Mouse (Mus musculus) embryonic facial prominence, embryonic 15.5 days (tissue): ENCODE data around the gene Shroom3. TPM values are rescaled to one million over a fixed set of nuclear protein-coding genes. Genes with fewer than 3 reads are reported as not detected.

Experiments used
- ATAC-seq: fragments of 200-750 bp; cut with Nextera tagmentation; 2 replicates; pipeline ENCODE4 v1.8.0; 2017; ENCODE audit warnings: low read depth, moderate TSS enrichment; ENCODE audit not compliant: insufficient number of reproducible peaks, low FRiP score, low TSS enrichment
- H3K27ac ChIP-seq: fragments of 300-500 bp; sonication (generic); replicated peaks from 2 replicates; pipeline ENCODE4 v1.5.1; 2015; ENCODE audit warnings: mild to moderate bottlenecking, inconsistent platforms
- H3K27me3 ChIP-seq: fragments of 300-500 bp; sonication (generic); 2 replicates; pipeline ENCODE4 v1.6.1; 2015; ENCODE audit warnings: inconsistent platforms
- H3K36me3 ChIP-seq: fragments of 300-500 bp; sonication (generic); 2 replicates; pipeline ENCODE4 v1.6.1; 2015; ENCODE audit warnings: mild to moderate bottlenecking, inconsistent platforms
- H3K4me1 ChIP-seq: fragments of 300-500 bp; sonication (generic); 2 replicates; pipeline ENCODE4 v1.6.1; 2015; ENCODE audit warnings: inconsistent platforms
- H3K4me2 ChIP-seq: fragments of 300-500 bp; sonication (generic); replicated peaks from 2 replicates; pipeline ENCODE4 v1.6.1; 2015; ENCODE audit warnings: mild to moderate bottlenecking, inconsistent platforms
- H3K4me3 ChIP-seq: fragments of 300-500 bp; sonication (generic); replicated peaks from 2 replicates; pipeline ENCODE4 v1.5.1; 2015; ENCODE audit warnings: mild to moderate bottlenecking, inconsistent platforms
- H3K9ac ChIP-seq: fragments of 300-500 bp; sonication (generic); 2 replicates; pipeline ENCODE4 v1.6.1; 2015; ENCODE audit warnings: inconsistent platforms
- H3K9me3 ChIP-seq: fragments of 300-500 bp; sonication (generic); replicated peaks from 2 replicates; pipeline ENCODE4 v1.6.1; 2016; ENCODE audit warnings: inconsistent platforms
- WGBS: fragments of 180-500 bp; shearing (Covaris S2); methylation state at CpG from one replicate; pipeline ENCODE4 v1.1.7; 2015; 5-methylcytosine and 5-hydroxymethylcytosine counted together
- polyA plus RNA-seq: library from polyadenylated mRNA; unstranded; fragments of >200 nt; fragmentation: Nextera tagmentation; extraction: Ambion mirVana; gene quantifications from 2 replicates; pipeline ENCODE4 v1.2.1, GENCODE M21; 2015

Shroom3 gene
- polyA plus RNA-seq, 1 experiment from 2014 or later = 3.9 TPM

GRCm38 (mm10) chr5:92759156-92759745, 76.0 kb downstream of the Shroom3 start:
- no peaks in the 10 kb centered on the region for H3K9me3 ChIP-seq
- WGBS = 82% methylated on average over 6 of the region's 6 CpGs
- H3K9ac ChIP-seq = no peak overlapping the region
- H3K27ac ChIP-seq = no peak overlapping the region
- ATAC-seq = no peak
- no peaks in the 10 kb centered on the region for H3K4me1 ChIP-seq
- no peaks in the 10 kb centered on the region for H3K27me3 ChIP-seq
- no peak overlapping the region for H3K4me2 ChIP-seq
- H3K36me3 ChIP-seq = no peaks in the 10 kb centered on the region
- H3K4me3 ChIP-seq = no peak overlapping the region

- ATAC-seq = no peak
- no peak overlapping the region for H3K27ac ChIP-seq
- H3K36me3 ChIP-seq = no peaks in the 10 kb centered on the region
- H3K27me3 ChIP-seq = no peaks in the 10 kb centered on the region
- WGBS = 87% methylated on average over 7 of the region's 7 CpGs
- no peak overlapping the region for H3K4me3 ChIP-seq
- no peak overlapping the region for H3K9ac ChIP-seq
- no peak overlapping the region for H3K4me2 ChIP-seq
- H3K9me3 ChIP-seq = no peaks in the 10 kb centered on the region
- H3K4me1 ChIP-seq = no peaks in the 10 kb centered on the region
These were observed 77.3 kb downstream of the Shroom3 start for GRCm38 (mm10) chr5:92760542-92760941.

GRCm38 (mm10) chr5:92761615-92762353, 78.5 kb downstream of the Shroom3 start:
- ATAC-seq = no peak
- Histone ChIP-seq H3K4me1 (no peaks in the 10 kb centered on the region), H3K9me3 (no peaks in the 10 kb centered on the region), H3K4me3 (no peak overlapping the region), H3K36me3 (no peaks in the 10 kb centered on the region), H3K4me2 (no peak overlapping the region), H3K27me3 (no peaks in the 10 kb centered on the region), H3K9ac (no peak overlapping the region), H3K27ac (no peak overlapping the region)
- WGBS = 79% methylated on average over 9 of the region's 9 CpGs

GRCm38 (mm10) chr5:92762425-92762824, 79.2 kb downstream of the Shroom3 start:
- ATAC-seq = no peak
- Histone ChIP-seq H3K4me3 (no peak overlapping the region), H3K27me3 (no peaks in the 10 kb centered on the region), H3K36me3 (no peaks in the 10 kb centered on the region), H3K4me2 (no peak overlapping the region), H3K27ac (no peak overlapping the region), H3K4me1 (no peaks in the 10 kb centered on the region), H3K9me3 (no peaks in the 10 kb centered on the region), H3K9ac (no peak overlapping the region)
- 72% methylated on average over 5 of the region's 5 CpGs for WGBS

- no peak overlapping the region for H3K4me2 ChIP-seq
- WGBS = 23% methylated on average over 4 of the region's 4 CpGs
- no peak overlapping the region for H3K27ac ChIP-seq
- H3K9ac ChIP-seq = no peak overlapping the region
- no peaks in the 10 kb centered on the region for H3K36me3 ChIP-seq
- H3K4me3 ChIP-seq = no peak overlapping the region
- H3K27me3 ChIP-seq = no peaks in the 10 kb centered on the region
- no peaks in the 10 kb centered on the region for H3K4me1 ChIP-seq
- H3K9me3 ChIP-seq = no peaks in the 10 kb centered on the region
- ATAC-seq = no peak
These were observed 80.3 kb downstream of the Shroom3 start for GRCm38 (mm10) chr5:92763546-92763952.

GRCm38 (mm10) chr5:92766301-92766700, 83.1 kb downstream of the Shroom3 start:
- Histone ChIP-seq H3K4me2 (no peak overlapping the region), H3K4me1 (no peaks in the 10 kb centered on the region), H3K36me3 (no peaks in the 10 kb centered on the region), H3K27me3 (no peaks in the 10 kb centered on the region), H3K27ac (no peak overlapping the region), H3K9me3 (no peaks in the 10 kb centered on the region), H3K9ac (no peak overlapping the region), H3K4me3 (no peak overlapping the region)
- no peak for ATAC-seq
- WGBS = 55% methylated on average over 4 of the region's 4 CpGs

GRCm38 (mm10) chr5:92767194-92767777, 84.1 kb downstream of the Shroom3 start:
- no peak overlapping the region for H3K27ac ChIP-seq
- no peak overlapping the region for H3K4me3 ChIP-seq
- no peak for ATAC-seq
- no peak overlapping the region for H3K9ac ChIP-seq
- WGBS = 48% methylated on average over 7 of the region's 7 CpGs
- no peaks in the 10 kb centered on the region for H3K36me3 ChIP-seq
- H3K4me2 ChIP-seq = no peak overlapping the region
- no peaks in the 10 kb centered on the region for H3K4me1 ChIP-seq
- H3K9me3 ChIP-seq = no peaks in the 10 kb centered on the region
- H3K27me3 ChIP-seq = no peaks in the 10 kb centered on the region

- no peaks in the 10 kb centered on the region for H3K27me3 ChIP-seq
- no peak overlapping the region for H3K4me2 ChIP-seq
- no peak overlapping the region for H3K4me3 ChIP-seq
- H3K9ac ChIP-seq = no peak overlapping the region
- WGBS = 61% methylated on average over 6 of the region's 6 CpGs
- no peak for ATAC-seq
- no peaks in the 10 kb centered on the region for H3K36me3 ChIP-seq
- no peaks in the 10 kb centered on the region for H3K9me3 ChIP-seq
- no peak overlapping the region for H3K27ac ChIP-seq
- no peaks in the 10 kb centered on the region for H3K4me1 ChIP-seq
These were observed 84.6 kb downstream of the Shroom3 start for GRCm38 (mm10) chr5:92767857-92768291.

GRCm38 (mm10) chr5:92773821-92774220, 90.6 kb downstream of the Shroom3 start:
- Histone ChIP-seq H3K9ac (no peak overlapping the region), H3K27ac (no peak overlapping the region), H3K27me3 (no peaks in the 10 kb centered on the region), H3K4me2 (no peak overlapping the region), H3K4me3 (no peak overlapping the region), H3K36me3 (no peaks in the 10 kb centered on the region), H3K4me1 (no peaks in the 10 kb centered on the region), H3K9me3 (no peaks in the 10 kb centered on the region)
- no peak for ATAC-seq
- 68% methylated on average over 3 of the region's 3 CpGs for WGBS

- Histone ChIP-seq H3K27me3 (no peaks in the 10 kb centered on the region), H3K27ac (no peak overlapping the region), H3K4me1 (no peaks in the 10 kb centered on the region), H3K9ac (no peak overlapping the region), H3K9me3 (no peaks in the 10 kb centered on the region), H3K4me3 (no peak overlapping the region), H3K4me2 (no peak overlapping the region), H3K36me3 (no peaks in the 10 kb centered on the region)
- WGBS = 54% methylated on average over 2 of the region's 2 CpGs
- ATAC-seq = no peak
These were observed 91.2 kb downstream of the Shroom3 start for GRCm38 (mm10) chr5:92774419-92774818.

GRCm38 (mm10) chr5:92774893-92775292, 91.7 kb downstream of the Shroom3 start:
- no peak overlapping the region for H3K9ac ChIP-seq
- no peaks in the 10 kb centered on the region for H3K4me1 ChIP-seq
- H3K27me3 ChIP-seq = no peaks in the 10 kb centered on the region
- WGBS = 95% methylated on average over 3 of the region's 3 CpGs
- no peak overlapping the region for H3K4me2 ChIP-seq
- ATAC-seq = no peak
- no peak overlapping the region for H3K4me3 ChIP-seq
- H3K27ac ChIP-seq = no peak overlapping the region
- no peaks in the 10 kb centered on the region for H3K36me3 ChIP-seq
- H3K9me3 ChIP-seq = no peaks in the 10 kb centered on the region
